Mouse (Mus musculus) CH12.LX (cell line): ENCODE measurements around the gene Gamt. TPM values are rescaled to one million over a fixed set of nuclear protein-coding genes. Genes with fewer than 3 reads are reported as not detected.
A peak's percentile ranks its signal among the peaks of the same experiment; 100 is the strongest.

Experiments
- DNase-seq: peaks from one replicate; pipeline ENCODE4 v3.0.0-alpha.2; 2013; ENCODE audit errors: extremely low read depth
- H3K27ac ChIP-seq: 2 replicates; pipeline ENCODE4 v1.5.1; 2012; ENCODE audit warnings: low read depth, mild to moderate bottlenecking, control low read depth, moderate library complexity; ENCODE audit not compliant: insufficient read depth
- H3K27me3 ChIP-seq: replicated peaks from 2 replicates; pipeline ENCODE3; 2012; ENCODE audit warnings: inconsistent platforms
- H3K36me3 ChIP-seq, 2 experiments: replicated peaks in 1 of 2; 2 replicates each; pipeline versions ENCODE3 to v1.6.1; 2012; ENCODE audit warnings: inconsistent platforms in 1 of 2, low read length in 1 of 2, mild to moderate bottlenecking in 1 of 2, mixed read lengths in 1 of 2, moderate library complexity in 1 of 2; ENCODE audit not compliant: control insufficient read depth in 1 of 2, insufficient read depth in 1 of 2
- H3K4me1 ChIP-seq, 2 experiments: 2 replicates each; pipeline ENCODE4 v1.6.1; 2012; ENCODE audit warnings: inconsistent platforms in 1 of 2, moderate library complexity in 1 of 2; ENCODE audit not compliant: insufficient read depth in 2 of 2, control insufficient read depth in 1 of 2
- H3K4me2 ChIP-seq: 2 replicates; pipeline ENCODE4 v1.6.1; 2012; ENCODE audit warnings: low read depth, mild to moderate bottlenecking, control low read depth; ENCODE audit not compliant: poor library complexity, insufficient read depth, severe bottlenecking
- H3K4me3 ChIP-seq, 3 experiments: fragments of 150-350 bp in 1 of 3; sonication (generic) in 1 of 3; replicated peaks in 1 of 3; 2 replicates each; pipeline versions ENCODE3 to v1.5.1; 2011 to 2012; ENCODE audit warnings: low read depth in 2 of 3, low read length in 2 of 3, mild to moderate bottlenecking in 2 of 3, moderate library complexity in 2 of 3, control low read depth in 1 of 3, improper control_type of control experiment in 1 of 3, inconsistent platforms in 1 of 3, mixed read lengths in 1 of 3; ENCODE audit not compliant: poor library complexity in 1 of 3
- H3K79me2 ChIP-seq: replicated peaks from 2 replicates; pipeline ENCODE4 v1.6.1; 2012; ENCODE audit warnings: mild to moderate bottlenecking, moderate library complexity; ENCODE audit not compliant: control insufficient read depth, poor library complexity, insufficient read depth, severe bottlenecking; ENCODE audit errors: extremely low read depth
- H3K9ac ChIP-seq: 2 replicates; pipeline ENCODE4 v1.6.1; 2012; ENCODE audit warnings: low read depth, mild to moderate bottlenecking, control low read depth, moderate library complexity; ENCODE audit not compliant: insufficient read depth
- H3K9me3 ChIP-seq: replicated peaks from 2 replicates; pipeline ENCODE3; 2012; ENCODE audit warnings: low read length, inconsistent platforms, mixed read lengths
- BHLHE40 ChIP-seq: IDR thresholded peaks from 2 replicates; pipeline ENCODE4 v1.6.1; 2011; ENCODE audit warnings: mild to moderate bottlenecking, low read depth, low read length, improper control_type of control experiment
- CHD1 ChIP-seq: IDR thresholded peaks from 2 replicates; pipeline ENCODE4 v1.6.1; 2012; ENCODE audit warnings: low read depth, low read length, improper control_type of control experiment, inconsistent platforms
- CHD2 ChIP-seq: IDR thresholded peaks from 2 replicates; pipeline ENCODE4 v1.6.1; 2011; ENCODE audit warnings: low read length, improper control_type of control experiment
- CTCF ChIP-seq, 2 experiments: IDR thresholded peaks in 1 of 2; conservative IDR thresholded peaks in 1 of 2; 2 replicates each; pipeline ENCODE4 v1.5.1; 2011 to 2012; ENCODE audit warnings: low read depth in 2 of 2, low read length in 2 of 2, improper control_type of control experiment in 1 of 2, inconsistent platforms in 1 of 2, mild to moderate bottlenecking in 1 of 2, moderate library complexity in 1 of 2
- ELF1 ChIP-seq: IDR thresholded peaks from 2 replicates; pipeline ENCODE4 v1.6.1; 2014; ENCODE audit warnings: low read depth, mild to moderate bottlenecking, inconsistent platforms, low read length, improper control_type of control experiment
- EP300 ChIP-seq: IDR thresholded peaks from 2 replicates; pipeline ENCODE4 v1.6.1; 2011; ENCODE audit warnings: low read length, improper control_type of control experiment
- ETS1 ChIP-seq: conservative IDR thresholded peaks from 2 replicates; pipeline ENCODE4 v1.6.1; 2012; ENCODE audit warnings: low read depth, mild to moderate bottlenecking, inconsistent platforms, low read length, improper control_type of control experiment, moderate library complexity
- GABPA ChIP-seq: IDR thresholded peaks from 2 replicates; pipeline ENCODE4 v1.6.1; 2012; ENCODE audit warnings: low read depth, low read length, improper control_type of control experiment, inconsistent platforms; ENCODE audit not compliant: insufficient replicate concordance
- IRF4 ChIP-seq: IDR thresholded peaks from 2 replicates; pipeline ENCODE4 v1.6.1; 2014; ENCODE audit warnings: low read depth, mild to moderate bottlenecking, inconsistent platforms, low read length, improper control_type of control experiment
- JUN ChIP-seq: IDR thresholded peaks from 2 replicates; pipeline ENCODE4 v1.6.1; 2011; ENCODE audit warnings: low read depth, mild to moderate bottlenecking, low read length, improper control_type of control experiment, moderate library complexity; ENCODE audit not compliant: insufficient read depth
- JUND ChIP-seq: conservative IDR thresholded peaks from 2 replicates; pipeline ENCODE4 v1.6.1; 2011; ENCODE audit warnings: low read depth, low read length, improper control_type of control experiment
- KAT2A ChIP-seq: IDR thresholded peaks from 2 replicates; pipeline ENCODE4 v1.6.1; 2012; ENCODE audit warnings: low read length, improper control_type of control experiment, inconsistent platforms; ENCODE audit not compliant: insufficient replicate concordance
- MAZ ChIP-seq: IDR thresholded peaks from 2 replicates; pipeline ENCODE4 v1.6.1; 2012; ENCODE audit warnings: low read depth, mild to moderate bottlenecking, inconsistent platforms, low read length, improper control_type of control experiment, moderate library complexity
- MXI1 ChIP-seq: IDR thresholded peaks from 2 replicates; pipeline ENCODE4 v1.6.1; 2011; ENCODE audit warnings: mild to moderate bottlenecking, low read depth, low read length, improper control_type of control experiment
- NRF1 ChIP-seq: IDR thresholded peaks from 2 replicates; pipeline ENCODE4 v1.6.1; 2014; ENCODE audit warnings: low read depth, mild to moderate bottlenecking, inconsistent platforms, low read length, improper control_type of control experiment, moderate library complexity
- RAD21 ChIP-seq: IDR thresholded peaks from 2 replicates; pipeline ENCODE4 v1.6.1; 2011; ENCODE audit warnings: low read depth, mild to moderate bottlenecking, low read length, improper control_type of control experiment, moderate library complexity
- RCOR1 ChIP-seq: conservative IDR thresholded peaks from 2 replicates; pipeline ENCODE4 v1.6.1; 2012; ENCODE audit warnings: low read depth, mild to moderate bottlenecking, inconsistent platforms, low read length, improper control_type of control experiment
- SIN3A ChIP-seq: IDR thresholded peaks from 2 replicates; pipeline ENCODE4 v1.6.1; 2012; ENCODE audit warnings: low read length, improper control_type of control experiment, inconsistent platforms
- USF2 ChIP-seq: conservative IDR thresholded peaks from 2 replicates; pipeline ENCODE4 v1.6.1; 2011; ENCODE audit warnings: low read depth, low read length, improper control_type of control experiment
- ZMIZ1 ChIP-seq: IDR thresholded peaks from 2 replicates; pipeline ENCODE4 v1.6.1; 2012; ENCODE audit warnings: low read depth, mild to moderate bottlenecking, inconsistent platforms, low read length, improper control_type of control experiment
- ZNF384 ChIP-seq: IDR thresholded peaks from 2 replicates; pipeline ENCODE4 v1.6.1; 2012; ENCODE audit warnings: low read depth, low read length, improper control_type of control experiment, inconsistent platforms
- dilution Hi-C: fragments of 300-500 bp; cut with MboI; formaldehyde crosslinking; loops from 2 replicates; pipeline ENCODE4 v1.14.3; 2020; ENCODE audit warnings: low sequenced_read_pairs; ENCODE audit not compliant: extremely low pct_unique_long_range_greater_than_20kb, extremely low pct_ligation_motif_present
- in situ Hi-C: fragments of 300-500 bp; cut with MboI; formaldehyde crosslinking; loops from 3 replicates; pipeline ENCODE4 v1.14.3; 2019; ENCODE audit warnings: low sequenced_read_pairs, low pct_ligation_motif_present, low pct_unique_long_range_greater_than_20kb, mixed read lengths
- polyA plus RNA-seq: library from polyadenylated mRNA; unstranded; fragments of >175 nt; gene quantifications from 2 replicates; pipeline ENCODE4 v1.2.1, GENCODE M21; 2012; ENCODE audit warnings: low read depth; ENCODE audit not compliant: insufficient read length
- total RNA-seq, 2 experiments: library from RNA; depleted of rRNA; stranded (reverse); fragments of 300-350 nt in 1 of 2; fragments of >200 nt in 1 of 2; gene quantifications; 2 replicates each; pipeline ENCODE4 v1.2.3; 2012 to 2014

Gamt gene
- total and polyA plus RNA-seq, 3 experiments = 0.24 to 0.30 TPM; not detected in 1

- Histone ChIP-seq H3K27me3 (peaks cover 4% of the 10 kb centered on the region), H3K4me3 (no peak overlapping the region), H3K4me1 (peaks cover 6 to 18% of the 10 kb centered on the region in 2 experiments), H3K4me2 (no peak overlapping the region), H3K36me3 (peaks cover 30 to 52% of the 10 kb centered on the region in 2 experiments), H3K27ac (no peak overlapping the region), H3K9me3 (no peaks in the 10 kb centered on the region), H3K79me2 (no peaks in the 10 kb centered on the region; the same call in 1 of the 2 replicates), H3K9ac (no peak overlapping the region)
- in situ Hi-C loops (no loop called here), dilution Hi-C loops (no loop called here)
- TF ChIP-seq EP300 (no peak), GABPA (no peak), SIN3A (no peak), CHD2 (no peak), KAT2A (no peak), ELF1 (no peak), CHD1 (no peak), ZNF384 (no peak), BHLHE40 (no peak), NRF1 (no peak), MXI1 (no peak), USF2 (no peak), JUN (no peak), ETS1 (no peak), MAZ (no peak), RCOR1 (no peak), RAD21 (no peak), JUND (no peak)
- DNase-seq = no peak
Observed at GRCm38 (mm10) chr10:80227877-80228775, 32.7 kb downstream of the Gamt start.

DNA sequence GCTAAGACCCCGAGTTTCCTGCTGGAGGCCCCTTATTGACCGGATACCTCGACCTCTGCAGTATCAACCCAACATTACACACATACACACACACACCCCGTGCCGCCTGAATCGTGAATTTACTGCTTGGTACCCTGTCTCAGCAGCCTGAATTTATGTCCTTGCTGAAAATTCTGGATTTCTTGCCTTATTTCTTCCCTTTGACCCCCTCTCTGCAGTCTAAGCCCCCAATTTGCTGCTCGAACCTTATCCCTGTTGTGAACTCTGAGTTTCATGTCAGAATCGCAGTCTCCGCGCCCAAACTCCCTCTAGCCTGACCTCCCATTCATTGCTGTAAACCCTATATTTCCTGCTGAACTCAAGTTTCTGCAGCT, 33.7 kb downstream of the Gamt start:
- Histone ChIP-seq H3K4me3 (peak overlapping the region; percentile 76 to 90 (median 84)), H3K9ac (peak overlapping the region; percentile 75), H3K36me3 (peaks cover 20 to 42% of the 10 kb centered on the region in 2 experiments), H3K27ac (no peak overlapping the region), H3K79me2 (no peaks in the 10 kb centered on the region; the same call in 1 of the 2 replicates), H3K9me3 (no peaks in the 10 kb centered on the region), H3K4me2 (peak overlapping the region; percentile 82; the same call in 1 of the 2 replicates), H3K4me1 (peaks cover 6 to 18% of the 10 kb centered on the region in 2 experiments), H3K27me3 (peaks cover 4% of the 10 kb centered on the region)
- dilution Hi-C loops = no loop called here
- in situ Hi-C loops = no loop called here
- no peak for DNase-seq
- TF ChIP-seq EP300 (no peak), CTCF (conservative IDR thresholded peaks at IDR 0.05 in 1 of 2, IDR thresholded peaks at IDR 0.05 in 1 of 2; ENCODE audit: low read depth in 2 of 2, low read length in 2 of 2) (no peak), RAD21 (no peak), ZMIZ1 (no peak), MXI1 (no peak), IRF4 (no peak), GABPA (no peak)
